In genomic region chr15:85992125-85992495, GRCm38 (mm10) we compare ENCODE assay signal across 10 mouse cellular contexts. TPM values are rescaled to one million over a fixed set of nuclear protein-coding genes. Genes with fewer than 3 reads are reported as not detected.
DNase-seq lines count a peak whose midpoint lies in the region; ATAC-seq and TF ChIP-seq lines count a peak whose summit lies in the region.
"Had no signal": no experiment of that assay in that cellular context is flagged by ENCODE, and none has a peak within 500 bp of the region (broad histone marks: within the 10 kb centered on the region; RNA-seq: fewer than 3 reads in every experiment).

No protein-coding gene starts in this region.

- WGBS in kidney, adult 2 months: 16% methylated on average over 3 of the region's 3 CpGs
- 44% methylated on average over 3 of the region's 3 CpGs for WGBS in midbrain, embryonic 12.5 days
- WGBS in midbrain, embryonic 14.5 days: 52% methylated on average over 3 of the region's 3 CpGs
- 5% methylated on average over 3 of the region's 3 CpGs for WGBS in forebrain, embryonic 16.5 days

- no peak for DNase-seq in kidney, adult 2 months
- no peak for DNase-seq in kidney, postnatal 36 days
- DNase-seq in midbrain, embryonic 14.5 days: no peak
- no peak for DNase-seq in gastrocnemius, adult 8-10 months (ENCODE audit: low spot score in 2 of 2)
- DNase-seq in spleen, postnatal 36 days (ENCODE audit: low spot score in 2 of 2): no peak
- DNase-seq: liver; thymus, postnatal 14 days had no signal

- ATAC-seq in midbrain, embryonic 12.5 days (ENCODE audit: low FRiP score, low read depth): no peak
- no peak for ATAC-seq in midbrain, embryonic 14.5 days (ENCODE audit: low FRiP score, low TSS enrichment)
- ATAC-seq in forebrain, embryonic 16.5 days: no peak
- ATAC-seq in megakaryocyte progenitor cell, adult 5-6 weeks (replicated peaks; ENCODE audit: poor library complexity): 0 out of 2 replicates have a peak, but pooled peaks have one; percentile 21

- H3K36me3 ChIP-seq in kidney, adult 2 months (ENCODE audit: control insufficient read depth, insufficient read depth, low read length): no peaks in the 10 kb centered on the region
- no peaks in the 10 kb centered on the region for H3K36me3 ChIP-seq in midbrain, embryonic 12.5 days
- H3K36me3 ChIP-seq in midbrain, embryonic 14.5 days (ENCODE audit: control insufficient read depth, insufficient read depth, low read length): no peaks in the 10 kb centered on the region
- no peaks in the 10 kb centered on the region for H3K36me3 ChIP-seq in forebrain, embryonic 16.5 days (ENCODE audit: control insufficient read depth, insufficient read depth)

- TF ChIP-seq POLR2A in kidney, adult 2 months (IDR thresholded peaks at IDR 0.05; ENCODE audit: low read depth, low read length): no peak

- no peak overlapping the region for H3K4me3 ChIP-seq in kidney, adult 2 months (ENCODE audit: insufficient read depth, low read depth, low read length)
- H3K4me3 ChIP-seq in midbrain, embryonic 12.5 days: no peak overlapping the region
- no peak overlapping the region for H3K4me3 ChIP-seq in midbrain, embryonic 14.5 days (replicated peaks; ENCODE audit: low read depth, low read length)
- H3K4me3 ChIP-seq in forebrain, embryonic 16.5 days (replicated peaks; ENCODE audit: low read length): no peak overlapping the region

- H3K9me3 ChIP-seq in midbrain, embryonic 12.5 days: no peaks in the 10 kb centered on the region
- H3K9me3 ChIP-seq in midbrain, embryonic 14.5 days (ENCODE audit: control insufficient read depth, low read length): no peaks in the 10 kb centered on the region
- no peaks in the 10 kb centered on the region for H3K9me3 ChIP-seq in forebrain, embryonic 16.5 days (ENCODE audit: control insufficient read depth, low read length)

- no peak overlapping the region for H3K9ac ChIP-seq in midbrain, embryonic 12.5 days (replicated peaks)
- no peak overlapping the region for H3K9ac ChIP-seq in midbrain, embryonic 14.5 days (replicated peaks; ENCODE audit: low read length)
- no peak overlapping the region for H3K9ac ChIP-seq in forebrain, embryonic 16.5 days (replicated peaks; ENCODE audit: low read depth, low read length)

- H3K27ac ChIP-seq in kidney, adult 2 months (ENCODE audit: insufficient read depth, low read depth, low read length): peak overlapping the region; percentile 66
- H3K27ac ChIP-seq in midbrain, embryonic 12.5 days (replicated peaks): peak overlapping the region; percentile 27
- H3K27ac ChIP-seq in midbrain, embryonic 14.5 days (replicated peaks; ENCODE audit: low read depth, low read length): no peak overlapping the region
- H3K27ac ChIP-seq in forebrain, embryonic 16.5 days (ENCODE audit: low read length): peak overlapping the region; percentile 93

- H3K4me1 ChIP-seq in kidney, adult 2 months (ENCODE audit: control insufficient read depth, insufficient read depth, low read length): peaks cover 44% of the 10 kb centered on the region
- peaks cover 51% of the 10 kb centered on the region for H3K4me1 ChIP-seq in midbrain, embryonic 12.5 days
- H3K4me1 ChIP-seq in midbrain, embryonic 14.5 days (ENCODE audit: control insufficient read depth, insufficient read depth, low read length): peaks cover 27% of the 10 kb centered on the region
- peaks cover 62% of the 10 kb centered on the region for H3K4me1 ChIP-seq in forebrain, embryonic 16.5 days (replicated peaks; ENCODE audit: control insufficient read depth, insufficient read depth, low read length)

- TF ChIP-seq CTCF in kidney, adult 2 months (conservative IDR thresholded peaks at IDR 0.05; ENCODE audit: insufficient read depth, insufficient read length, low read depth, low read length): no peak

- H3K4me2 ChIP-seq in midbrain, embryonic 12.5 days (replicated peaks): no peak overlapping the region
- no peak overlapping the region for H3K4me2 ChIP-seq in midbrain, embryonic 14.5 days (ENCODE audit: low read length)
- H3K4me2 ChIP-seq in forebrain, embryonic 16.5 days (ENCODE audit: low read length): no peak overlapping the region

- H3K27me3 ChIP-seq in kidney, adult 2 months (replicated peaks; ENCODE audit: control insufficient read depth, insufficient read depth, low read length): no peaks in the 10 kb centered on the region
- peaks cover 5% of the 10 kb centered on the region; the same call in 1 of the 2 replicates for H3K27me3 ChIP-seq in midbrain, embryonic 12.5 days
- no peaks in the 10 kb centered on the region for H3K27me3 ChIP-seq in midbrain, embryonic 14.5 days (ENCODE audit: control insufficient read depth, insufficient read depth, low read length)
- no peaks in the 10 kb centered on the region for H3K27me3 ChIP-seq in forebrain, embryonic 16.5 days (replicated peaks; ENCODE audit: control insufficient read depth, insufficient read depth, low read length)

RNA-seq across cellular contexts. Expression of gene Celsr1, which starts 41.5 kb away (rescaled TPM):
- 12.4 and 16.8 TPM in 2 replicates for polyA plus RNA-seq in kidney, adult 2 months (2012; rRNA removed)
- 3.4 and 4.1 TPM in 2 replicates for polyA plus RNA-seq in midbrain, embryonic 12.5 days (2016; fragmentation: Nextera tagmentation; extraction: Ambion mirVana)
- polyA plus RNA-seq in midbrain, embryonic 14.5 days (2014; fragmentation: Nextera tagmentation; extraction: Ambion mirVana): 2.9 and 3.5 TPM in 2 replicates
- 4.6 and 5.6 TPM in 2 replicates for polyA plus RNA-seq in forebrain, embryonic 16.5 days (2015; fragmentation: Nextera tagmentation; extraction: Ambion mirVana)
- 8.4 and 10.7 TPM in 2 replicates for total RNA-seq in megakaryocyte progenitor cell, adult 5-6 weeks (2015)
- total RNA-seq in megakaryocyte progenitor cell, adult 5-6 weeks (2017): 4.4 and 6.6 TPM in 2 replicates
- under 1 TPM; 0.02 to 0.36 (median 0.10) TPM for total RNA-seq in gastrocnemius, adult 8-10 months (2022)
